Mouse (Mus musculus): ENCODE measurements around the gene Tada2a.

DNA sequence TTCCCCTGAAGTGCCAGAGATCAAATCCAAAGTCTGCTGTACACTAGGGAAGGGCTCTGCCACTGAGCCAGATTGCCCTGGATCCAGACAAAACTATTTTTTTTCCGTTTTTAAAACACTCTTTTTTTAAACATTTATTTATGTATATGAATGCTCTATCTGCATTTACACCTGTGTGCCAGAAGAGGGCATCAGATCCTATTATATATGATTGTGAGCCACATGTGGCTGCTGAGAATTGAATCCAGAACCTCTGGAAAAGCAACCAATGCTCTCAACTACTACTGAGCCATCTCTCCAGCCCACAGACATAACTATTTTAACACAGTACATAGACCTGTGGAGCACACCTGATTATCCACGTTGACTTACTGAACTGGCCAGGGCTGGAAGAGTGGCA, 13.2 kb downstream of the Tada2a start:
- no peak for TF ChIP-seq GATA1 (IDR thresholded peaks at IDR 0.05; ENCODE audit: low read length)
- no peak for TF ChIP-seq TAL1 (IDR thresholded peaks at IDR 0.05; ENCODE audit: low read length)
